Mouse (Mus musculus) lung, adult 2 months (tissue): ENCODE measurements around the gene Hspa2. TPM values are rescaled to one million over a fixed set of nuclear protein-coding genes. Genes with fewer than 3 reads are reported as not detected.

Source experiments
- DNase-seq: peaks from one replicate; pipeline ENCODE4 v3.0.0; 2022
- H3K4me1 ChIP-seq: fragments of 200-500 bp; 2 replicates; pipeline ENCODE4 v1.6.1; 2011; ENCODE audit warnings: low read length; ENCODE audit not compliant: control insufficient read depth, insufficient read depth
- H3K4me3 ChIP-seq: fragments of 200-500 bp; replicated peaks from 2 replicates; pipeline ENCODE3; 2011; ENCODE audit warnings: low read depth, mild to moderate bottlenecking, control low read depth, low read length; ENCODE audit errors: extremely low read depth
- CTCF ChIP-seq: fragments of 200-500 bp; IDR thresholded peaks from 2 replicates; pipeline ENCODE4 v1.5.1; 2011; ENCODE audit warnings: mild to moderate bottlenecking, low read length, control low read depth; ENCODE audit not compliant: insufficient read depth
- POLR2A ChIP-seq: fragments of 200-500 bp; IDR thresholded peaks from 2 replicates; pipeline ENCODE4 v1.6.1; 2011; ENCODE audit warnings: low read depth, mild to moderate bottlenecking, control low read depth, low read length, borderline replicate concordance; ENCODE audit errors: extremely low read depth
- WGBS: fragments of 180-500 bp; shearing (Covaris S2); methylation state at CpG from one replicate; pipeline ENCODE4 v1.1.7; 2018; 5-methylcytosine and 5-hydroxymethylcytosine counted together
- polyA plus RNA-seq: library from polyadenylated mRNA; depleted of rRNA; stranded (reverse); fragments of >200 nt; gene quantifications from 2 replicates; pipeline ENCODE4 v1.2.3, GENCODE M21; 2012

Hspa2 gene
- polyA plus RNA-seq, 1 experiment = 16.4 TPM

- no peak overlapping the region for H3K4me3 ChIP-seq
- DNase-seq = peak; percentile 14
- 31% methylated on average over 7 of the region's 7 CpGs for WGBS
- TF ChIP-seq CTCF (peak; percentile 70), POLR2A (no peak)
- H3K4me1 ChIP-seq = peaks cover 27% of the 10 kb centered on the region
Observed at GRCm38 (mm10) chr12:76376649-76377048, 27.3 kb upstream of the Hspa2 start.

GRCm38 (mm10) chr12:76377059-76377458, 26.9 kb upstream of the Hspa2 start:
- H3K4me1 ChIP-seq = peaks cover 25% of the 10 kb centered on the region
- DNase-seq = no peak
- no peak overlapping the region for H3K4me3 ChIP-seq
- WGBS = 92% methylated on average over 6 of the region's 6 CpGs
- TF ChIP-seq CTCF (no peak), POLR2A (no peak)

- DNase-seq = no peak
- no peak overlapping the region for H3K4me3 ChIP-seq
- H3K4me1 ChIP-seq = peaks cover 20% of the 10 kb centered on the region
- 84% methylated on average over 3 of the region's 3 CpGs for WGBS
- TF ChIP-seq POLR2A = no peak
- no peak for TF ChIP-seq CTCF
Observed at GRCm38 (mm10) chr12:76377726-76378125, 26.2 kb upstream of the Hspa2 start.

- TF ChIP-seq CTCF = no peak
- TF ChIP-seq POLR2A = no peak
- no peak for DNase-seq
- 77% methylated on average over 5 of the region's 5 CpGs for WGBS
- Histone ChIP-seq H3K4me1 (peaks cover 17% of the 10 kb centered on the region), H3K4me3 (no peak overlapping the region)
Observed at GRCm38 (mm10) chr12:76378556-76378955, 25.4 kb upstream of the Hspa2 start.

- no peak for DNase-seq
- no peak for TF ChIP-seq POLR2A
- no peak for TF ChIP-seq CTCF
- Histone ChIP-seq H3K4me1 (peaks cover 17% of the 10 kb centered on the region), H3K4me3 (no peak overlapping the region)
- WGBS = 62% methylated on average over 7 of the region's 7 CpGs
Observed at GRCm38 (mm10) chr12:76380151-76380550, 23.8 kb upstream of the Hspa2 start.

- no peak for DNase-seq
- WGBS = 75% methylated on average over 8 of the region's 8 CpGs
- TF ChIP-seq CTCF (no peak), POLR2A (no peak)
- Histone ChIP-seq H3K4me1 (peaks cover 3% of the 10 kb centered on the region), H3K4me3 (no peak overlapping the region)
Observed at GRCm38 (mm10) chr12:76385342-76385741, 18.6 kb upstream of the Hspa2 start.

GRCm38 (mm10) chr12:76388794-76389193, 15.2 kb upstream of the Hspa2 start:
- TF ChIP-seq POLR2A (no peak), CTCF (no peak)
- no peaks in the 10 kb centered on the region for H3K4me1 ChIP-seq
- no peak overlapping the region for H3K4me3 ChIP-seq
- DNase-seq = no peak
- 74% methylated on average over 11 of the region's 11 CpGs for WGBS

GRCm38 (mm10) chr12:76391595-76392271, 12.2 kb upstream of the Hspa2 start:
- Histone ChIP-seq H3K4me3 (no peak overlapping the region), H3K4me1 (no peaks in the 10 kb centered on the region)
- 70% methylated on average over 3 of the region's 3 CpGs for WGBS
- no peak for DNase-seq
- TF ChIP-seq POLR2A (no peak), CTCF (no peak)

- DNase-seq = no peak
- WGBS = 61% methylated on average over 5 of the region's 5 CpGs
- TF ChIP-seq POLR2A = no peak
Observed at GRCm38 (mm10) chr12:76392979-76393378, 11.0 kb upstream of the Hspa2 start.

GRCm38 (mm10) chr12:76397281-76397680, 6.7 kb upstream of the Hspa2 start:
- WGBS = 87% methylated on average over 5 of the region's 5 CpGs
- no peaks in the 10 kb centered on the region for H3K4me1 ChIP-seq
- no peak overlapping the region for H3K4me3 ChIP-seq
- no peak for DNase-seq
- TF ChIP-seq POLR2A (no peak), CTCF (no peak)

More at GRCm38 (mm10) chr12:76392979-76393378, 11.0 kb upstream of the Hspa2 start:
- H3K4me1 ChIP-seq = no peaks in the 10 kb centered on the region
- H3K4me3 ChIP-seq = no peak overlapping the region
